Mouse (Mus musculus) spleen, adult 2 months (tissue): ENCODE measurements around the gene Kif3a.

Source experiments
- CTCF ChIP-seq: fragments of 200-500 bp; IDR thresholded peaks from 2 replicates; pipeline ENCODE4 v1.5.1; 2011; ENCODE audit warnings: mild to moderate bottlenecking, inconsistent platforms; ENCODE audit not compliant: insufficient read depth, insufficient read length, insufficient replicate concordance; ENCODE audit errors: extremely low read depth
- POLR2A ChIP-seq: fragments of 200-500 bp; IDR thresholded peaks from 2 replicates; pipeline ENCODE4 v1.6.1; 2011; ENCODE audit warnings: low read depth, low read length, inconsistent platforms

DNA sequence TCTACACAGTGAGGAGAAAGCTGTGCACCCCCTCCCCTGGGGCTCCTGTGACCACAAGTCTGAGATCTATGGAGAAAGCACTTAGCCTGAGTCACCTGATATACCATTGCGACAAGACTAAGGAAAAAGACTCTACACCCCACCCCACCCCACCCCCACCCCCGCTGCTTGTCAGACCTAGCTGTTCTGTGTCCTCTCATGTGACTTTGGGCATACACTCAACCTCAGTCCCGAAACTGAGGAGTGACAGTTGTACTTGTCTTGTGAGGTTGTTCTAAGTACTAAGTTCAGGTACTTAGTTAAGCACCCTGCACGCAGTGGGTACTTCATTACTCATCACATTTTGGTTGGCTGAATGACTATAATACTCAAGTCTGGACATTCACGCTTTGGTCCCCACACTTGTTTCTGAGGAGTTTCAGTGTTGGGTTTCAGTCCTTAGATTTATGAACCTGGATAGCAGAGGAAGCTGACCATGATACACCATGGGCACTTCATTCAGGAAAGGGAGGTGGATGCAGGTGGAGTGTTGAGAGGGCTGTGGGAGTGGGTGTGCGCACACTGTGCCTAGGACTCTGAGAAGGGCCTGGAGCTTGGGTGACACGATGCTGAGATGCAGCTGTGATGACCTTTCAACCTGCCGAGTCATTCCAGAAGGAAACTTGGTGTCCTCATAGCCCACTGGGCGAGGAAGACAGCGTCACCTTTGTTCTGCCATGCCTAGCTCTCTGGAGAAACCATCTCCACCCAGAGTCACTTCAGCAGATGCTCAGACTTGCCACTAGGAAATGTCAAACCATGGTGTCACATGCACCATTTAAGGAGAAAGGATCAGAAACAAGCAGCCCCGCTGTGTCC lies 54.6 kb downstream of the Kif3a start:
- no peak for TF ChIP-seq POLR2A
- no peak for TF ChIP-seq CTCF
